Mouse (Mus musculus): Measurements from ENCODE around the gene Ap1ar. TPM values are rescaled to one million over a fixed set of nuclear protein-coding genes. Genes with fewer than 3 reads are reported as not detected.

Ap1ar gene
- total RNA-seq, 2 experiments from 2014 or later = 19.1 to 19.8 TPM

- DNase-seq = no peak
These were observed 4.6 kb upstream of the Ap1ar start for GRCm38 (mm10) chr3:127841926-127842325.

- DNase-seq = no peak
These were observed 785 bp upstream of the Ap1ar start for GRCm38 (mm10) chr3:127837972-127838644.

GRCm38 (mm10) chr3:127836798-127837153 lies 547 bp downstream of the Ap1ar start:
- DNase-seq = no peak

- DNase-seq = no peak
These were observed 1.7 kb downstream of the Ap1ar start for GRCm38 (mm10) chr3:127835594-127835993.

- no peak for DNase-seq
These were observed 3.3 kb downstream of the Ap1ar start for GRCm38 (mm10) chr3:127834040-127834439.

- no peak for DNase-seq
These were observed 6.2 kb downstream of the Ap1ar start for GRCm38 (mm10) chr3:127831079-127831478.

GRCm38 (mm10) chr3:127830183-127830582 lies 7.1 kb downstream of the Ap1ar start:
- no peak for DNase-seq

- no peak for DNase-seq
These were observed 10.2 kb downstream of the Ap1ar start for GRCm38 (mm10) chr3:127827123-127827522.

- DNase-seq = no peak
These were observed 10.8 kb downstream of the Ap1ar start for GRCm38 (mm10) chr3:127826503-127826902.

- DNase-seq = no peak
These were observed 13.1 kb downstream of the Ap1ar start for GRCm38 (mm10) chr3:127823886-127824863.

- DNase-seq = no peak
These were observed 16.1 kb downstream of the Ap1ar start for GRCm38 (mm10) chr3:127821209-127821608.

GRCm38 (mm10) chr3:127820400-127820799 lies 16.9 kb downstream of the Ap1ar start:
- DNase-seq = no peak

- no peak for DNase-seq
These were observed 18.3 kb downstream of the Ap1ar start for GRCm38 (mm10) chr3:127818694-127819663.

- no peak for DNase-seq
These were observed 20.1 kb downstream of the Ap1ar start for GRCm38 (mm10) chr3:127817120-127817683.

GRCm38 (mm10) chr3:127809103-127809502 lies 28.2 kb downstream of the Ap1ar start:
- no peak for DNase-seq

- no peak for DNase-seq
These were observed 29.5 kb downstream of the Ap1ar start for GRCm38 (mm10) chr3:127807846-127808245.

GRCm38 (mm10) chr3:127805991-127806390 lies 31.3 kb downstream of the Ap1ar start:
- DNase-seq = no peak

- no peak for DNase-seq
These were observed 32.3 kb downstream of the Ap1ar start for GRCm38 (mm10) chr3:127805071-127805470.

- DNase-seq = no peak
These were observed 32.9 kb downstream of the Ap1ar start for GRCm38 (mm10) chr3:127804439-127804838.

- no peak for DNase-seq
These were observed 34.5 kb downstream of the Ap1ar start for GRCm38 (mm10) chr3:127802814-127803213.

GRCm38 (mm10) chr3:127801162-127801561 lies 36.2 kb downstream of the Ap1ar start:
- DNase-seq = no peak

- DNase-seq = no peak
These were observed 41.1 kb downstream of the Ap1ar start for GRCm38 (mm10) chr3:127796271-127796670.
